Mouse (Mus musculus) olfactory bulb, adult 2 months (tissue): ENCODE data around the gene Thnsl1.

Source experiments
- CTCF ChIP-seq: fragments of 200-500 bp; IDR thresholded peaks from 2 replicates; pipeline ENCODE4 v1.5.1; 2012; ENCODE audit warnings: low read depth, mild to moderate bottlenecking, low read length, moderate library complexity; ENCODE audit not compliant: insufficient read depth
- POLR2A ChIP-seq: fragments of 200-500 bp; IDR thresholded peaks from 2 replicates; pipeline ENCODE4 v1.6.1; 2012; ENCODE audit warnings: mild to moderate bottlenecking, low read depth, low read length, moderate library complexity; ENCODE audit not compliant: insufficient read depth

DNA sequence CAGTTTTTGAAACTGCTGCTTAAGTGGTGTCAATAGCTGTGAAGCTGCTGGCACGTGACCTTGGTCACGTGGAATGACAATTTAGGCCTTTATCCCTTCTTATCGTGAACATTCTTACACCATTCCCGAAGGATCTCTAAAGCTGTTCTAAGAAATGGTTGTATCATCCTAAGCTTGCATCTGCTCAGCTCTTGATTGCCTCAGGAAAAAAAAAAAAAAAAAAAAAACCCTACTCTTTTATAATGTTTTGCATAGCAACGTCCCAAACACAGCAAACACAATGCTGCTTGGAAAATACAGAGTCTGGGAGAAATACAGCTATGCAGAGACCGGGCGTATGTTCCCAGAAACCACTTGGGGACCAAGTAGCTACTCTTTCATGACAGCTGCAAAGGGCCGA, 41.2 kb upstream of the Thnsl1 start:
- TF ChIP-seq CTCF (no peak), POLR2A (no peak)
